Mouse (Mus musculus): ENCODE data around the gene Gbf1. TPM values are rescaled to one million over a fixed set of nuclear protein-coding genes. Genes with fewer than 3 reads are reported as not detected.

Gbf1 gene
- total and polyA plus RNA-seq, 3 experiments = 23.7 to 400 (median 54.1) TPM

DNA sequence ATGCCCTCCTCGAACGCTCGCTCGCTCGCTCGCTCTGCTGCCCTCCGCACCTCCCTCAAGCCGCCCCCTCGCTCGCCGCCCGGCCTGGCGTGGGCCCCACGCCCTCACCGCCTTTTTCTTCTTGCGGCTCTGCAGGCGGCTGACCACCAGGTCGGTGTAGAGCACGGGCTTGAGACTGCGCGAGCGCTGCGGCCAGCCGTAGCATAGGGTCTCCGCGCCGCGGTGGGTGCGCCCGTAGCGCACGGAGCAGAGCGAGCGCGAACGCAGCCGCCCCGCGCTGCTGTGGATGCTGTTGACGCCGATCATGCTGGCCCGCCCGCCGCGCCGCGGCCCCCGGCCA, 165.2 kb downstream of the Gbf1 start:
- Histone ChIP-seq H3K27ac (ENCODE audit: control insufficient read depth, low read depth, low read length) (no peak overlapping the region), H3K36me3 (ENCODE audit: control insufficient read depth in 1 of 2, insufficient read depth in 2 of 2, low read length in 2 of 2) (peaks cover 0 to 18% of the 10 kb centered on the region in 2 experiments; a peak in 2 of 4 replicates), H3K79me2 (ENCODE audit: control insufficient read depth, insufficient read depth, low read length, poor library complexity) (no peaks in the 10 kb centered on the region), H3K9me3 (replicated peaks; ENCODE audit: insufficient read depth, low read length) (no peaks in the 10 kb centered on the region), H3K4me1 (ENCODE audit: control insufficient read depth in 1 of 2, insufficient read depth in 2 of 2, low read length in 2 of 2) (peaks cover 14 to 37% of the 10 kb centered on the region in 2 experiments), H3K27me3 (ENCODE audit: control insufficient read depth in 1 of 2, insufficient read depth in 2 of 2, low read length in 2 of 2) (no peaks in the 10 kb centered on the region), H3K4me3 (ENCODE audit: control insufficient read depth in 1 of 2, insufficient read depth in 1 of 2, low read depth in 2 of 2, low read length in 2 of 2) (no peak overlapping the region), H3K9ac (ENCODE audit: control insufficient read depth, low read depth, low read length, poor library complexity, severe bottlenecking) (no peak overlapping the region)
- DNase-seq (ENCODE audit: low read depth, low spot score) = no peak
- TF ChIP-seq MXI1 (IDR thresholded peaks at IDR 0.05; ENCODE audit: low read depth, low read length) (no peak), TBP (IDR thresholded peaks at IDR 0.05; ENCODE audit: low read depth, low read length) (no peak), MYB (IDR thresholded peaks at IDR 0.05; ENCODE audit: low read depth, low read length) (no peak), ZC3H11A (IDR thresholded peaks at IDR 0.05; ENCODE audit: low read depth, low read length) (no peak), ELF1 (IDR thresholded peaks at IDR 0.05; ENCODE audit: low read depth, low read length) (no peak)

DNA sequence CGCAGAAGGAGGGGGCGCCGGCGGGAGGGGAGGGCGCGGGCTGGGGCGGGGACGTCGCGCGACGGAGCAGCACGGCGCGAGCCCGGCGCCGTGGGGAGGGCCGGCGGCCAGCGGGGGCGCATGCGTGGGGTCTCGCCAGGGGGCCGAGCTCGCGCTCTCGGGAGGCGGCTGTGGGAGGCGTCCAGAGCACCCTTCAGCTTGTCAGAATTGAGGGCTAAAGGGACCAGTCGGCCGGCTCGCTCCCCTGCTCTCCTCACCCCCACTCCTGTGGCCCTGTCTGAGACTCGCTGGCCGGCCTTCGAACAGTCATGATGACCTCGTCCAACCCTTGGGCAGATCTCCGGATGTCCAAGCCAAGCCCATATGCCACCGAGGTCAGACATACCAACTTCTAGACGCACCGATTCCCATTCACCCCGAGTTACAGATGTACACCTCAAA, 165.7 kb downstream of the Gbf1 start:
- Histone ChIP-seq H3K4me1 (ENCODE audit: control insufficient read depth in 1 of 2, insufficient read depth in 2 of 2, low read length in 2 of 2) (peaks cover 14 to 37% of the 10 kb centered on the region in 2 experiments), H3K36me3 (ENCODE audit: control insufficient read depth in 1 of 2, insufficient read depth in 2 of 2, low read length in 2 of 2) (peaks cover 0 to 18% of the 10 kb centered on the region in 2 experiments; a peak in 2 of 4 replicates), H3K4me3 (ENCODE audit: control insufficient read depth in 1 of 2, insufficient read depth in 1 of 2, low read depth in 2 of 2, low read length in 2 of 2) (no peak overlapping the region), H3K27me3 (ENCODE audit: control insufficient read depth in 1 of 2, insufficient read depth in 2 of 2, low read length in 2 of 2) (no peaks in the 10 kb centered on the region), H3K27ac (ENCODE audit: control insufficient read depth, low read depth, low read length) (no peak overlapping the region), H3K9me3 (replicated peaks; ENCODE audit: insufficient read depth, low read length) (no peaks in the 10 kb centered on the region), H3K9ac (ENCODE audit: control insufficient read depth, low read depth, low read length, poor library complexity, severe bottlenecking) (no peak overlapping the region), H3K79me2 (ENCODE audit: control insufficient read depth, insufficient read depth, low read length, poor library complexity) (no peaks in the 10 kb centered on the region)
- DNase-seq (ENCODE audit: low read depth, low spot score) = no peak
- no peak for TF ChIP-seq ZMIZ1 (IDR thresholded peaks at IDR 0.05; ENCODE audit: low read depth, low read length)
- TF ChIP-seq UBTF (IDR thresholded peaks at IDR 0.05; ENCODE audit: borderline replicate concordance, insufficient read depth, low read depth, low read length) = no peak
- no peak for TF ChIP-seq CHD1 (IDR thresholded peaks at IDR 0.05; ENCODE audit: low read depth, low read length)
- TF ChIP-seq MXI1 (IDR thresholded peaks at IDR 0.05; ENCODE audit: low read depth, low read length) = no peak
- no peak for TF ChIP-seq MAFK (IDR thresholded peaks at IDR 0.05; ENCODE audit: borderline replicate concordance, low read depth, low read length)
- TF ChIP-seq POLR2AphosphoS5 (IDR thresholded peaks at IDR 0.05; ENCODE audit: borderline replicate concordance, low read depth, low read length) = no peak
- TF ChIP-seq ETS1 (IDR thresholded peaks at IDR 0.05; ENCODE audit: low read depth, low read length) = no peak

- Histone ChIP-seq H3K36me3 (ENCODE audit: control insufficient read depth in 1 of 2, insufficient read depth in 2 of 2, low read length in 2 of 2) (peaks cover 0 to 17% of the 10 kb centered on the region in 2 experiments; a peak in 2 of 4 replicates), H3K27me3 (ENCODE audit: control insufficient read depth in 1 of 2, insufficient read depth in 2 of 2, low read length in 2 of 2) (no peaks in the 10 kb centered on the region), H3K4me1 (ENCODE audit: control insufficient read depth in 1 of 2, insufficient read depth in 2 of 2, low read length in 2 of 2) (peaks cover 14 to 36% of the 10 kb centered on the region in 2 experiments), H3K79me2 (ENCODE audit: control insufficient read depth, insufficient read depth, low read length, poor library complexity) (no peaks in the 10 kb centered on the region), H3K4me3 (ENCODE audit: control insufficient read depth in 1 of 2, insufficient read depth in 1 of 2, low read depth in 2 of 2, low read length in 2 of 2) (no peak overlapping the region), H3K27ac (ENCODE audit: control insufficient read depth, low read depth, low read length) (no peak overlapping the region), H3K9ac (ENCODE audit: control insufficient read depth, low read depth, low read length, poor library complexity, severe bottlenecking) (no peak overlapping the region), H3K9me3 (replicated peaks; ENCODE audit: insufficient read depth, low read length) (no peaks in the 10 kb centered on the region)
- DNase-seq (ENCODE audit: low read depth, low spot score) = peak; percentile 60
- TF ChIP-seq MYB (IDR thresholded peaks at IDR 0.05; ENCODE audit: low read depth, low read length) = no peak
- peak; percentile 57 for TF ChIP-seq NRF1 (IDR thresholded peaks at IDR 0.05; ENCODE audit: insufficient read depth, low read depth, low read length, poor library complexity, severe bottlenecking)
- TF ChIP-seq CHD1 (IDR thresholded peaks at IDR 0.05; ENCODE audit: low read depth, low read length) = no peak
- no peak for TF ChIP-seq BHLHE40 (IDR thresholded peaks at IDR 0.05; ENCODE audit: borderline replicate concordance, low read depth, low read length)
- no peak for TF ChIP-seq POLR2AphosphoS5 (IDR thresholded peaks at IDR 0.05; ENCODE audit: borderline replicate concordance, low read depth, low read length)
Observed at GRCm38 (mm10) chr19:46318586-46319378, 166.5 kb downstream of the Gbf1 start.

Data from MEL (cell line).